Mouse (Mus musculus): Measurements from ENCODE around the gene 4930518I15Rik. TPM values are rescaled to one million over a fixed set of nuclear protein-coding genes. Genes with fewer than 3 reads are reported as not detected.
"Not testable (repeated sequence)": the region's sequence is repeated elsewhere in the genome, so short reads cannot be mapped to it uniquely, and the experiment has no call there.

The 4930518I15Rik gene
- polyA plus RNA-seq, 1 experiment from 2014 or later: 7.0 TPM

DNA sequence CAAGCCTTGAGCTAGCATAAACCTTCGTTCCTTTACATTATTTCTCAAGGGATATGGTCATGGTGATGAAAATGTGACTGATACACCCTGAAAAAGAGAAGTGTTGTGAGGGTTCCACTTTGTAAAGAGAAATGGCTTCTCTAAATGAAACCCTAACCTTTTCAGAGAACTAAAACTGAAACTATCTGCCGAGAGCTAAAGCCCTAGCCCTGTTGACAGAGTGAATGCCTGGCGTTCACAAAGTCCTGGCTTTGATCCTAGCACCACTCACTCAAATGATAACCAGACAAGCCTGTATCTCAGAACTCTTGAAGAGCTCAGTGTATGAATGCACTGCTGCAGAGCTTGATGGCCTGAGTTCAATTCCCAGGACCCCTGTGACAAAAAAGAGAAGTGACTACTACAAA, 358 bp downstream of the 4930518I15Rik start:
- ATAC-seq (ENCODE audit: low FRiP score, low TSS enrichment): no peak
- Histone ChIP-seq H3K4me2 (ENCODE audit: low read length) (no peak overlapping the region), H3K27ac (replicated peaks; ENCODE audit: low read depth, low read length) (no peak overlapping the region), H3K4me3 (replicated peaks; ENCODE audit: low read depth, low read length) (no peak overlapping the region), H3K9me3 (ENCODE audit: control insufficient read depth, low read length) (no peaks in the 10 kb centered on the region), H3K36me3 (ENCODE audit: control insufficient read depth, insufficient read depth, low read length) (peaks cover 23% of the 10 kb centered on the region), H3K27me3 (ENCODE audit: control insufficient read depth, insufficient read depth, low read length) (no peaks in the 10 kb centered on the region), H3K9ac (replicated peaks; ENCODE audit: low read length) (no peak overlapping the region), H3K4me1 (ENCODE audit: control insufficient read depth, insufficient read depth, low read length) (peaks cover 8% of the 10 kb centered on the region; the same call in 1 of the 2 replicates)
- 75% methylated on average over 3 of the region's 3 CpGs for WGBS
- no peak for DNase-seq

DNA sequence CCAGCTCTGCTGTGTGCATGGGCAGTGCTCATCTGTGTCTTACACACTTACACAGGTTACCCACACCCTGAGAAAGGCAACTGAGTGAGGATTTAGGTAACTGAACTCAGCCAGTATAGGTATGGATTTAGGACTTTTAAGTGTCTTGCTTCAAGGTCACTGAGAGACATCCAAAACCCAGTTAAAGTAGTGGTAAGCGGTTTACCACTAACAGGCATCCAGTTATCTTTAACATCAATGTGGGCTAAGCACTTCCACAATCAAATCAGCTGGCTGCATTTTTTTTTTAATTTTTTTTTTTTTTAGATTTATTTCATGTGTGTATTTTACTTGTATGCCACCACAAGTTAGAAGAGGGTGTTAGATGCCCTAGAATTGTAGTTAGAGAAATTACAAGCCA, 1.4 kb downstream of the 4930518I15Rik start:
- Histone ChIP-seq H3K4me3 (replicated peaks; ENCODE audit: low read depth, low read length) (no peak overlapping the region), H3K27me3 (ENCODE audit: control insufficient read depth, insufficient read depth, low read length) (no peaks in the 10 kb centered on the region), H3K9me3 (ENCODE audit: control insufficient read depth, low read length) (no peaks in the 10 kb centered on the region), H3K27ac (replicated peaks; ENCODE audit: low read depth, low read length) (no peak overlapping the region), H3K36me3 (ENCODE audit: control insufficient read depth, insufficient read depth, low read length) (peaks cover 27% of the 10 kb centered on the region), H3K4me2 (ENCODE audit: low read length) (no peak overlapping the region), H3K9ac (replicated peaks; ENCODE audit: low read length) (no peak overlapping the region), H3K4me1 (ENCODE audit: control insufficient read depth, insufficient read depth, low read length) (peaks cover 2% of the 10 kb centered on the region; the same call in 1 of the 2 replicates)
- ATAC-seq (ENCODE audit: low FRiP score, low TSS enrichment): no peak
- DNase-seq: no peak
- 98% methylated on average over 1 of the region's 1 CpGs for WGBS

DNA sequence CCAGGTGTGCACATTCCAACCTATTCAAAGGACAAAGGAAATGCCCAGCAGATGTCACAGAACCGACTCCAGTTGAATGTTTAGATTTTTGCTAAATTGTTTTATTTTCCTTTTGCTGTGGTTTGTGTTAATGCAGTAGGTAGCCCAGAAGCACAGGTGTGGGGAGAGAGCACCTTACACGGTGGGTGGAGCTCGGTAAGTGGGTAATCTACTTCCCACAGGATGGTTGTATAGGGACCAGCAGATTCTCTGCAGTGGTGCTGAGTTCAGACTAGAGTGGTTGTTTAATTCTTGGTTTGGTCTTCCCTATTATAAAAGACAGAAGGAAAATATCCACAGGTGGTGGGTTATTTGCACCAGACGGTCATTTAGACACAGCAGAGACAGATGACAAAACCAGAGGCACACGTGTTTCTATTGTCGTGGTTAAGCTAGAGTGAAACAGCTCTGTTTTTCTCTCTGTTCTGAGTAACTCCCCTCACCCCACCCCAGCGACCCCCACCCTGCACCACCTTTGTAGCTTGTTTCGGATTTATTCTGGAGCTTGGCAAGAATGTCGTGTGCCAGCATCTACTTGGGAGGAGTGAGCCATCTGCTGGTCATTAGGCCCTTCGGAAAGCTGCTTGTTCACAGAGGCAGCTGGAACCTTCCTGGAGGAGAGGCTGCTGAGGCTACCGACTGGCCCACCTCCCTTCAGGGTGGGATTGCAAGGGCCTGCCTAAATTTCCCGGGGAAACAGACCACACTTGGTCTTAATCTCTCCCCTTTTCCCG, 3.6 kb downstream of the 4930518I15Rik start:
- H3K4me2 ChIP-seq (ENCODE audit: low read length); ATAC-seq (ENCODE audit: low FRiP score, low TSS enrichment); H3K27ac ChIP-seq (replicated peaks; ENCODE audit: low read depth, low read length); H3K4me1 ChIP-seq (ENCODE audit: control insufficient read depth, insufficient read depth, low read length); H3K4me3 ChIP-seq (replicated peaks; ENCODE audit: low read depth, low read length); H3K27me3 ChIP-seq (ENCODE audit: control insufficient read depth, insufficient read depth, low read length); H3K9ac ChIP-seq (replicated peaks; ENCODE audit: low read length); H3K9me3 ChIP-seq (ENCODE audit: control insufficient read depth, low read length): not testable (repeated sequence)
- 52% methylated on average over 13 of the region's 13 CpGs for whole genome bisulfite sequencing
- DNase-seq: peak; percentile 79
- H3K36me3 ChIP-seq (ENCODE audit: control insufficient read depth, insufficient read depth, low read length): peaks cover 31% of the 10 kb centered on the region

- not testable (repeated sequence) for H3K4me2 ChIP-seq (ENCODE audit: low read length); H3K27ac ChIP-seq (replicated peaks; ENCODE audit: low read depth, low read length); H3K9ac ChIP-seq (replicated peaks; ENCODE audit: low read length); ATAC-seq (ENCODE audit: low FRiP score, low TSS enrichment); H3K27me3 ChIP-seq (ENCODE audit: control insufficient read depth, insufficient read depth, low read length); H3K4me3 ChIP-seq (replicated peaks; ENCODE audit: low read depth, low read length); DNase-seq; H3K9me3 ChIP-seq (ENCODE audit: control insufficient read depth, low read length); H3K4me1 ChIP-seq (ENCODE audit: control insufficient read depth, insufficient read depth, low read length)
- 86% methylated on average over 8 of the region's 13 CpGs for WGBS
- peaks cover 31% of the 10 kb centered on the region for H3K36me3 ChIP-seq (ENCODE audit: control insufficient read depth, insufficient read depth, low read length)
Observed at GRCm38 (mm10) chr2:156853584-156853983, 4.2 kb downstream of the 4930518I15Rik start.

DNA sequence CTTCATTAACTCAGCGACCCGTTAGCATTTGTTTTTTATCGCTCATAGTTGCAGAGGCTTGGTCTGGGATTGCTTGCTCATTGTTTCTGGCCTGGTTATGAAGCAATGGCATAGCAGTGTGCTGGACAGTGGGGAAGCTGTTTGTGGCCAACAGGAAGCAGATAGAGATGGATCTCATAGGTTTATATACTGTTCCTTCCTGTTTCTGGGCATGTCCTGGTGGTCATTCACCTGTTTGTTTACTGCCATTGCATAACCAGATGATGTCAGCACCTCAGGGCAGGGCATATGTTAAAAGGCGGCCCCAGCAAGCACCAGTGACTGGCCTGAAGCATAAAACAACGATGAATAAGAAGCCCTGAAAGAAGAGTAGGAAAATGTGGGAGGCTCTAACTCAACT, 7.2 kb downstream of the 4930518I15Rik start:
- ATAC-seq (ENCODE audit: low FRiP score, low TSS enrichment): no peak
- Histone ChIP-seq H3K36me3 (ENCODE audit: control insufficient read depth, insufficient read depth, low read length) (peaks cover 13% of the 10 kb centered on the region; the same call in 1 of the 2 replicates), H3K9ac (replicated peaks; ENCODE audit: low read length) (no peak overlapping the region), H3K4me3 (replicated peaks; ENCODE audit: low read depth, low read length) (no peak overlapping the region), H3K27me3 (ENCODE audit: control insufficient read depth, insufficient read depth, low read length) (no peaks in the 10 kb centered on the region), H3K27ac (replicated peaks; ENCODE audit: low read depth, low read length) (no peak overlapping the region), H3K4me1 (ENCODE audit: control insufficient read depth, insufficient read depth, low read length) (peaks cover 13% of the 10 kb centered on the region; the same call in 1 of the 2 replicates), H3K9me3 (ENCODE audit: control insufficient read depth, low read length) (no peaks in the 10 kb centered on the region), H3K4me2 (ENCODE audit: low read length) (no peak overlapping the region)
- 91% methylated on average over 5 of the region's 5 CpGs for WGBS
- no peak for DNase-seq

GRCm38 (mm10) chr2:156848526-156849182, 9.1 kb downstream of the 4930518I15Rik start:
- Histone ChIP-seq H3K9ac (replicated peaks; ENCODE audit: low read length) (no peak overlapping the region), H3K4me2 (ENCODE audit: low read length) (no peak overlapping the region), H3K27ac (replicated peaks; ENCODE audit: low read depth, low read length) (no peak overlapping the region), H3K27me3 (ENCODE audit: control insufficient read depth, insufficient read depth, low read length) (no peaks in the 10 kb centered on the region), H3K36me3 (ENCODE audit: control insufficient read depth, insufficient read depth, low read length) (peaks cover 11% of the 10 kb centered on the region; the same call in 1 of the 2 replicates), H3K9me3 (ENCODE audit: control insufficient read depth, low read length) (no peaks in the 10 kb centered on the region), H3K4me1 (ENCODE audit: control insufficient read depth, insufficient read depth, low read length) (peaks cover 24% of the 10 kb centered on the region; the same call in 1 of the 2 replicates), H3K4me3 (replicated peaks; ENCODE audit: low read depth, low read length) (no peak overlapping the region)
- DNase-seq (no peak), ATAC-seq (ENCODE audit: low FRiP score, low TSS enrichment) (no peak)
- 93% methylated on average over 6 of the region's 6 CpGs for WGBS

DNA sequence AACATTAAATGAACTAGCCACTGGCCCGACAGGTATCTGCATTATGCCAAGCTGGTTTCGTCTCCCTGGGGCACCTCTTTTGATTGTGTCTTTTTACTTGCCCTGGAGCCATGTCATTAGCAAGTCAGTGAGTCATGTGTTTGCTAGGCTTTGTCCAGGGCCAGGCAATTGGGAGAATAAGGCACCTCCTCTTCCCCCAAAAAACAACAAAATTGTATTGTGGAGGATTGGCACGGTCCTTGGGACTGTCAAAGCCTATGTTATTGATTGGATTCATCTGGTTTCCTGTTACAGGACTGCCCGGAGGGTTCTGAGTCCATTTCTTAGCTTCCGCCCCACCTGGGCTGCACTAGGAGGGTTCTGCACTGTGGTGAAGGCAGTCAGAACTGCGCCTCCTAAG, 10.1 kb downstream of the 4930518I15Rik start:
- H3K27ac ChIP-seq (replicated peaks; ENCODE audit: low read depth, low read length): peak overlapping the region; percentile 60
- WGBS: 59% methylated on average over 6 of the region's 6 CpGs

DNA sequence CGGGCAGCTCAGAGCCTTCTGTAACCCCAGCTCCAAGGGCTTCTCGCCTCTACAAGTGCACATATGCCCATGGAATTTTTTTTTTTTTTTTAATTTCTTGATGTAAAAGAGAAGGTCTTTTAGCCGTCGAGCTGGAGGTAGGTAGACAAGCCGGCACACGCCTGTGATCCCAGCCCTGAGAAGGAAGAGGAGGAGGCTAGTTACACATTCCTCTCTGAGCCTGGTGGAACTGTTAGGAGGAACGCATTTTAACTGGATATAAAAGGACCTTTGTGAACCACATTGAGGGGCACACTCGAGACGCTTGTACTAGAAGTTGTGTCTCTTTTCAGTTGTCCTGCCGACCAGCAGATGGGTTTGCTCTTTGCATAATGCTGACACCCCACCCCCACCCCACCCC, 13.0 kb downstream of the 4930518I15Rik start:
- DNase-seq (peak; percentile 30), ATAC-seq (ENCODE audit: low FRiP score, low TSS enrichment) (no peak)
- Histone ChIP-seq H3K4me1 (ENCODE audit: control insufficient read depth, insufficient read depth, low read length) (peaks cover 47% of the 10 kb centered on the region), H3K27ac (replicated peaks; ENCODE audit: low read depth, low read length) (no peak overlapping the region), H3K36me3 (ENCODE audit: control insufficient read depth, insufficient read depth, low read length) (peaks cover 3% of the 10 kb centered on the region; the same call in 1 of the 2 replicates), H3K4me2 (ENCODE audit: low read length) (no peak overlapping the region), H3K9ac (replicated peaks; ENCODE audit: low read length) (no peak overlapping the region), H3K4me3 (replicated peaks; ENCODE audit: low read depth, low read length) (no peak overlapping the region), H3K27me3 (ENCODE audit: control insufficient read depth, insufficient read depth, low read length) (peaks cover 11% of the 10 kb centered on the region; the same call in 1 of the 2 replicates), H3K9me3 (ENCODE audit: control insufficient read depth, low read length) (no peaks in the 10 kb centered on the region)
- 45% methylated on average over 10 of the region's 10 CpGs for WGBS

More for the DNA sequence above, 10.1 kb downstream of the 4930518I15Rik start:
- Histone ChIP-seq H3K9ac (replicated peaks; ENCODE audit: low read length) (0 out of 2 replicates have a peak overlapping the region, but pooled peaks have one; percentile 31), H3K4me1 (ENCODE audit: control insufficient read depth, insufficient read depth, low read length) (peaks cover 28% of the 10 kb centered on the region; the same call in 1 of the 2 replicates), H3K36me3 (ENCODE audit: control insufficient read depth, insufficient read depth, low read length) (peaks cover 11% of the 10 kb centered on the region; the same call in 1 of the 2 replicates), H3K4me2 (ENCODE audit: low read length) (no peak overlapping the region), H3K4me3 (replicated peaks; ENCODE audit: low read depth, low read length) (no peak overlapping the region), H3K9me3 (ENCODE audit: control insufficient read depth, low read length) (no peaks in the 10 kb centered on the region), H3K27me3 (ENCODE audit: control insufficient read depth, insufficient read depth, low read length) (no peaks in the 10 kb centered on the region)
- DNase-seq (peak; percentile 43), ATAC-seq (ENCODE audit: low FRiP score, low TSS enrichment) (no peak)

Data from midbrain, embryonic 14.5 days (tissue).